Mouse (Mus musculus) lung, postnatal 0 days (tissue): ENCODE measurements around the gene Senp7. TPM values are rescaled to one million over a fixed set of nuclear protein-coding genes. Genes with fewer than 3 reads are reported as not detected.

Source experiments
- ATAC-seq: fragments of 200-750 bp; cut with Nextera tagmentation; 2 replicates; pipeline ENCODE4 v1.8.0; 2017; ENCODE audit warnings: moderate library complexity
- DNase-seq: peaks from one replicate; pipeline ENCODE4 v3.0.0-alpha.2; 2016; ENCODE audit warnings: low spot score
- H3K27ac ChIP-seq: fragments of 300-500 bp; sonication (generic); 2 replicates; pipeline ENCODE4 v1.5.1; 2014; ENCODE audit warnings: antibody characterized with exemption, mild to moderate bottlenecking, low read length, mixed read lengths
- H3K27me3 ChIP-seq: fragments of 300-500 bp; sonication (generic); replicated peaks from 2 replicates; pipeline ENCODE4 v1.6.1; 2014; ENCODE audit warnings: low read length, mixed read lengths; ENCODE audit not compliant: insufficient read depth
- H3K36me3 ChIP-seq: fragments of 300-500 bp; sonication (generic); 2 replicates; pipeline ENCODE4 v1.6.1; 2014; ENCODE audit warnings: low read length, mixed read lengths; ENCODE audit not compliant: insufficient read depth
- H3K4me1 ChIP-seq: fragments of 300-500 bp; sonication (generic); 2 replicates; pipeline ENCODE4 v1.6.1; 2014; ENCODE audit warnings: antibody characterized with exemption, low read depth, low read length, mixed read lengths; ENCODE audit not compliant: insufficient read depth
- H3K4me2 ChIP-seq: fragments of 300-500 bp; sonication (generic); replicated peaks from 2 replicates; pipeline ENCODE4 v1.6.1; 2014; ENCODE audit warnings: low read depth, mild to moderate bottlenecking, low read length, moderate library complexity, mixed read lengths
- H3K4me3 ChIP-seq: fragments of 300-500 bp; sonication (generic); 2 replicates; pipeline ENCODE4 v1.5.1; 2014; ENCODE audit warnings: low read depth, low read length
- H3K9ac ChIP-seq: fragments of 300-500 bp; sonication (generic); replicated peaks from 2 replicates; pipeline ENCODE4 v1.6.1; 2014; ENCODE audit warnings: low read depth, mild to moderate bottlenecking
- H3K9me3 ChIP-seq: fragments of 300-500 bp; sonication (generic); 2 replicates; pipeline ENCODE4 v1.6.1; 2016; ENCODE audit warnings: low read length, mixed read lengths
- CTCF ChIP-seq: IDR thresholded peaks from 2 replicates; pipeline ENCODE4 v1.5.1; 2016; ENCODE audit warnings: antibody characterized with exemption, mild to moderate bottlenecking
- EP300 ChIP-seq: IDR thresholded peaks from 2 replicates; pipeline ENCODE4 v1.6.1; 2016; ENCODE audit warnings: antibody characterized with exemption, mild to moderate bottlenecking, control low read depth
- WGBS: fragments of 180-500 bp; shearing (Covaris S2); extraction: QIAGEN DNeasy Blood & Tissue Kit; methylation state at CpG from one replicate; pipeline ENCODE4 v1.1.7; 2014; 5-methylcytosine and 5-hydroxymethylcytosine counted together
- polyA plus RNA-seq: library from polyadenylated mRNA; unstranded; fragments of >200 nt; fragmentation: Nextera tagmentation; extraction: Ambion mirVana; gene quantifications from 2 replicates; pipeline ENCODE4 v1.2.1, GENCODE M21; 2015

Senp7 gene
- polyA plus RNA-seq, 1 experiment from 2014 or later: 19.9 TPM

DNA sequence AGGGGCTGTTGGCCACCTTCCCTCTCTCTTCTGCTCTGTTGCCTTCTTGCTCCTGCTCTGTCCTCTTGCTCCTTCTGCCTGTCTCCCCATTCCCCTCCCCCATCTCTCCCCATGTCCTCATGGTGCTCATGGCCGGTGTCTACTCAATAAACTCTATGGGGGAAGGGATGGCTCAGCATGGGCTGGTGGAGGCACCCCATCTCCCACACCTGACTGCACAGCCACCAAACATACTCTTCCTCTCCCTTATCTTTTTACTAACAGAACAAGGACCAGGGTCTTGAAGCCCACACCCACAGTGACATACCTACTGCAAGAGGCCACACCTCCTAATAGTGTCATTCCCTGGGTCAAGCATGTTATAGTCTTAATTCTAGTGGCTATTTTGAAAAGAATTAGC is 26.0 kb downstream of the Senp7 start:
- TF ChIP-seq CTCF (no peak), EP300 (no peak)
- H3K36me3 ChIP-seq: no peaks in the 10 kb centered on the region
- no peaks in the 10 kb centered on the region for H3K27me3 ChIP-seq
- WGBS: 92% methylated on average over 1 of the region's 1 CpGs
- H3K9ac ChIP-seq: no peak overlapping the region
- H3K4me1 ChIP-seq: no peaks in the 10 kb centered on the region; the same call in 1 of the 2 replicates
- ATAC-seq: no peak
- no peak overlapping the region for H3K4me2 ChIP-seq
- no peaks in the 10 kb centered on the region for H3K9me3 ChIP-seq
- no peak overlapping the region for H3K4me3 ChIP-seq
- no peak overlapping the region for H3K27ac ChIP-seq
- DNase-seq: no peak

DNA sequence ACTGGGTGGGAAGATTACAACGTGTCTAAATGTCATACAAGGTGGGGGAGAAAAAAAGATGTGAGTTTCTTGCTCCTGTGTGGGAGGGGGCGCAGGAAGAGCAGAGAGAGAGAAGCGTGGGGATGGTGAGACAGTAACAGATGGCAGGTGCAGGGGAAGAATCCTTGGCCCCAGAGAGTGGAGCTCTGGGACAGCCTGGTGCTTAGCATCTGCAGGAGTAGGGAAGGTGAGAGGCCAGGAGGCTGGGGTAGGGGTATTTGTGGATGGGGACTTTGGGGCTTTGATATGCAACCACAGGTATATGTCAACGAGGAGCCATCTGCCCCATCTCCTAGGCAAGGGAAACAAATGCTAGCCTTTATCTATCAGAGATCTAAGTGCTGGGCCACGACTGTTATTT is 26.4 kb downstream of the Senp7 start:
- no peak for TF ChIP-seq EP300
- Histone ChIP-seq H3K9me3 (no peaks in the 10 kb centered on the region), H3K36me3 (no peaks in the 10 kb centered on the region), H3K4me1 (no peaks in the 10 kb centered on the region; the same call in 1 of the 2 replicates), H3K27ac (no peak overlapping the region), H3K4me2 (no peak overlapping the region), H3K4me3 (no peak overlapping the region), H3K27me3 (no peaks in the 10 kb centered on the region), H3K9ac (no peak overlapping the region)
- 76% methylated on average over 5 of the region's 5 CpGs for WGBS
- ATAC-seq: no peak
- DNase-seq: no peak

DNA sequence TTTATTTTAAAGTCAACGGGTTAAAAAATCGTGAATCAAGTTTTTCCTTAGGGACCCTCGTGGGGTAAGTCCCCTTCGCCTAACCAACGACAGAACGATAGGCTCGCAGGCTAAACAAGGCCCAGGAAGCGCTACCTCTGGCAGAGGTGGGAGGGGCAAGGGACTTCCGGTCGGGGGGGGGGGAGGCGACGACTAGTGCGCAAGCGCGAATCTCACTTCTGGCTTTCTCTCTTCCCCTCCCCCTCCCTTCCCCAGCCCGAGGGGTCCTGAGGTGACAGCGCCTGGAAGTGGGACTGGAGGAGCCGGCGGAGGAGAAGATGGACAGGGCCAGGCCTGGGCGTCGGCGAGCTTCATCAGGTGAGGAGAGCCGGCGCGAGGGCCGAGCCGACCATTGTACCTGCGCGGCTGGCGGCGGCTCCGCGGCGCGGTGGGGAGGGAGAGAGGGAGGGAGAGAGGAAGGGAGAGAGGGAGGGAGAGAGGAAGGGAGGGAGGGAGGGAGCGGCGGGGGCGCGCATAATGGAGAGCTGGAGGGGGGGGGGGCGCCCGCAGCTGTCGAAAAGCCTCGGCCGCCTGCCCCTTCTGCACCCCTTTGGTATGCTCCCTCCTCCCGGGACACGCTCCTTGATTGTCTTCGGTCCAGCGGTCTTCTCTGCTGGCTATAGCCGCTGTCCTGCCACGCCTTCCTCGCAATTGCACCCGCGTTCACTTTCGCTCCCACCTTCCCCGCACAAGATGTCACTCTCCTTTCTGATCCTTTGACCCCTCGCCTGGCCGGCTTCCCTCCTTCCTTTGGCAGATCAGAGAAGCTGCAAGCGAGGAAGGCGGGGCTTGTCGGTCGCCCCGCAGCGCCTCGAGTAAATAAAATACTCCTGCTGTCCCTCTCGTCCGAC is 27.3 kb downstream of the Senp7 start:
- TF ChIP-seq EP300: no peak; the same call in 1 of the 2 replicates
- Histone ChIP-seq H3K4me3 (peak overlapping the region; percentile 77), H3K36me3 (no peaks in the 10 kb centered on the region), H3K4me1 (no peaks in the 10 kb centered on the region; the same call in 1 of the 2 replicates), H3K9me3 (no peaks in the 10 kb centered on the region), H3K4me2 (peak overlapping the region; percentile 58), H3K27ac (peak overlapping the region; percentile 87), H3K27me3 (no peaks in the 10 kb centered on the region), H3K9ac (peak overlapping the region; percentile 74)
- DNase-seq (peak; percentile 96), ATAC-seq (peak; percentile 88)
- WGBS: under 1% methylated on average over 39 of the region's 66 CpGs

DNA sequence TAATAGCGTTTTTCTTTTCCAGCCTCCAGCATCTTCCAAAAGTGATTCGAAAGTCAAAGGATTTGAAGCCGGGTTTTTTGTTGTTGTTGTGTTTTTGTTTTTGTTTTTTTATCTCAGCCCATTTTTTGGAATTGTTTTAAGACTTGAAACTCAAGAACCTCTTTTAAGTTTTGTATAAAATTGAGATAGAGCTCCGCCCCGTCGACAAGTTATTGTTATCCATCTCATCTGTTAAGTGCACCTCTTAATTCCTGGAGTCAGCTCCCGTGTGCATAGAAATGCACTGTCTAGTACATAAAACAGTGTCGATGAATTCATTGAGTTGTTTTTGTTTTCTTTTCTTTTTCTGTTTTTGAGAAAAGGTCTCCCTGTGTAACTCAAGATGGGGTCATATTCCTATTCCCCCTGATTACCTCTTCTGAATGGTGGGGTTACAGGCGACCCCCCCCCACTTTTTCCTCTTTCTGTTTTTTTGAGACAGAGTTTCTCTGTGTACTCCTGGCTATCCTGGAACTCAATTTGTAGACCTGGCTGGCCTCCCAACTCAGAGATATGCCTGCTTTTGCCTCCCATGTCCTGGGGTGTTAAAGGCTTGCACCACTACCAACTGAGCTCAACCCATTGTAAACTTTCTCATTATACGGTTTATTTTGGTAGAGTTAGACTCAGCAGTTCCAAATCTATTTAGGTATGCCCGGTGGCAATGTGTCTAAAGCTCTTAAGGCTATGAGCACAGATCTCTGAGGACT is 28.2 kb downstream of the Senp7 start:
- H3K4me2 ChIP-seq: peak overlapping the region; percentile 58
- no peak for ATAC-seq
- no peak for DNase-seq

DNA sequence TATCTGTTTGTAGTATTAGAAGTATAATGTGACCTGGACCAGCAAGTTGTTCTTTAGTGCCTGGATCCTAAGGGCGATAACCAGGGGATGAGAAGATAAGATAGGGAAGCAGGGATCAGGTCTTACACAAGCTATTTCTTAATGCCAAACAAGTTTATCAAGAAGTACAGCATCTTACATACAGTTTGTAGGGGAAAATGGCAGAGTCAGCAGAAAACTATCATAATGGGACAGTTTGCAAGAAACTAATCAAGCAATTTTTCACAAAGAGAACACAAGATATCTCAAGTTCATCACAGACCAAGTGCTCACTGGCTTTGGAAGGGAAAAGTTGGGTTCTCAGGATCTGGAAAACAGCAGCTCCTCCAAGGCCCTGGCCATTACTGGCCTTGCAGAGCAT is 31.3 kb downstream of the Senp7 start:
- Histone ChIP-seq H3K4me3 (no peak overlapping the region), H3K4me1 (no peaks in the 10 kb centered on the region; the same call in 1 of the 2 replicates), H3K9me3 (no peaks in the 10 kb centered on the region), H3K27ac (no peak overlapping the region), H3K36me3 (no peaks in the 10 kb centered on the region), H3K4me2 (no peak overlapping the region), H3K9ac (no peak overlapping the region), H3K27me3 (no peaks in the 10 kb centered on the region)
- no peak for ATAC-seq
- DNase-seq: no peak
- 89% methylated on average over 1 of the region's 1 CpGs for WGBS
- no peak for TF ChIP-seq EP300
- no peak for TF ChIP-seq CTCF

More for the DNA sequence above, 28.2 kb downstream of the Senp7 start:
- no peaks in the 10 kb centered on the region for H3K27me3 ChIP-seq
- no peaks in the 10 kb centered on the region; the same call in 1 of the 2 replicates for H3K4me1 ChIP-seq
- H3K9me3 ChIP-seq: no peaks in the 10 kb centered on the region
- H3K9ac ChIP-seq: peak overlapping the region; percentile 74
- WGBS: 10% methylated on average over 11 of the region's 11 CpGs
- no peaks in the 10 kb centered on the region for H3K36me3 ChIP-seq
- peak overlapping the region; percentile 77 for H3K4me3 ChIP-seq
- no peak for TF ChIP-seq EP300
- TF ChIP-seq CTCF: no peak
- H3K27ac ChIP-seq: peak overlapping the region; percentile 87

DNA sequence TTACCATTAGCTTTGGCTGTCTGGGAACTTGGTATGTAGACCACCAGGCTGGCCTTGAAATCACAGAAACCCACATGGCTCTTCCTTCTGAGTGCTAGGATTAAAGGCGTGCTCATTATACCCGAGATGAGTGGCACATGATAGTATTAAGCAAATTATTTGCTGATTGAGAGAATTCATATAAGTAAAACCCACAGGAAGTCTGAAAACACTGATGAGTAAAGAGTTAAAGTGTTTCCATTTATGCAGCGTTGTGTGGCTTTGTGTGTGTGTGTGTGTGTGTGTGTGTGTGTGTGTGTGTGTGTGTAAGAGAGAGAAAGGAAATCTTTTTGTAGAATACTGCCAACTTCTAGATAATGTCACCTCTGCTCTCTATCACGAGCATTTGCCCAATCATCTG is 33.6 kb downstream of the Senp7 start:
- Histone ChIP-seq H3K27me3 (no peaks in the 10 kb centered on the region), H3K4me2 (no peak overlapping the region), H3K4me1 (no peaks in the 10 kb centered on the region; the same call in 1 of the 2 replicates), H3K27ac (no peak overlapping the region), H3K4me3 (no peak overlapping the region), H3K9me3 (no peaks in the 10 kb centered on the region), H3K9ac (no peak overlapping the region), H3K36me3 (no peaks in the 10 kb centered on the region)
- no peak for ATAC-seq
- no peak for DNase-seq
- TF ChIP-seq CTCF (no peak), EP300 (no peak)
- 73% methylated on average over 4 of the region's 4 CpGs for WGBS
